Mouse (Mus musculus) kidney, postnatal 25 days (tissue): ENCODE data around the gene Cwf19l2.
"Not testable (repeated sequence)": the region's sequence is repeated elsewhere in the genome, so short reads cannot be mapped to it uniquely, and the experiment has no call there.

Experiments
- DNase-seq, 2 experiments: peaks; one replicate each; pipeline ENCODE4 v3.0.0; 2021; ENCODE audit warnings: mixed read lengths in 2 of 2

Cwf19l2 gene

DNA sequence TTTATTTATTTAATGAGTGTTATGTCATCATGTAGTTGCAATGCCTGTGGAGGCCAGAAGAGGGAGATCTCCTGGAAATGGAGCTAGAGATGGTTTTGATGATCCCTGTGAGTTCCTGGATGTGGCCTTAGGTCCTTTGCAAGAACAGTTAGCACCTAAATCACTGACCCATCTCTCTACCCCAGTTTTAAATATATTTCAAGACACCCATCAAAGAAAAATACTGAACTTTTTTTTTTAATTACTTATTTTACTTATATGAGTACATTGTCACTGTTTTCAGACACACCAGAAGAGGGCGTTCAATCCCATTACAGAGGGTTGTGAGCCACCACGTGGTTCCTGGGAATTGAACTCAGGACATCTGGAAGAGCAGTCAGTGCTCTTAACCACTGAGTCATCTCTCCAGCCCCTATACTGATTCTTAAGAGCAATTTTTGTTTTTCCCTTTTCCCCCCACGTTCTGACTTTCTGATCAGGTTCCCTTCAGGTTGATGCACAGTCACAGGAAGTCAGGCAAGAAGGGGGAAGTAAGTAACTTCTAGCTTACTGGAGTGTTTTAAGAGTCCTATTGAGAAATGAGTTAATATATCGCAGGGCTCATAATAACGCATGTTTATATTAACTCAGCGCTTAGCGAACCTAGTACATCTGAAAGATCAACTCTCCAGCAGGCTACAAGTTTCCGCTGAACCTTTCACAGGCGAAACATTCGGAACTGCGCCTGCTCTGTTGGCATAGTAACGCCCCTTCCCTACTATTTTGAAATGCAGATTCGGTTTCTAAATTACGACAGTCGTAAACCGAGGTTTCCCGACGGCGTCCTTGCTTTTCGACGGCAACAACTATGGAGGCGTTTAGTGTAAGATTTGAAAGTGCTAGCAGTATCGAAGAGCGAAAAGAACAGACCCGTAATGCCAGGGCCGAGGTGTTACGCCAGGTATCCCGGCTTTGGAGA is at the start of gene Cwf19l2:
Cwf19l2 (plus strand) TSS at position 342 of the 958 bp plus-strand sequence.
- peak; percentile 85 to 90 for DNase-seq

GRCm38 (mm10) chr9:3376323-3376722 is 27.1 kb upstream of the Cwf19l2 start:
- DNase-seq: not testable (repeated sequence)

DNA sequence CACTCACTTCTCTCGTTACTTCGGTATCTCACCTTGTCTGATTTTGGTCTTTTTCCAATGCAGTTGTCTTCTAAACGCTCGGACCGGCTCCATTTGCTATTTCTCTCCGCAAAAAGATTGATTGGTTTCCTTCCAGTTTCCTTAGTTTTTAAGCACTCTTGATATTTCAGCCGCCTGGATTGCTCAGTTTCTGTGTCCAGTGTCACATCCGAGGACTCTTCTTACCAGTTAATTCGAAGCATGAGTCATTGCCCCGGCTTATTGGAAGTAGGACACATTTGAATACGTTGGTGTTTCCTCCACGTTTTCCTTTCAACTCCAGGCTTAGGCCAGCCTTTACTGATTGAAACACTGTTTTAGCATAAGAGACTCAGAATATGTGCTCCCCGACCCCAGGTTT is 980 bp downstream of the Cwf19l2 start:
- DNase-seq: peak in 1 of 2 experiments; percentile 7

GRCm38 (mm10) chr9:3439555-3440300 is 36.3 kb downstream of the Cwf19l2 start:
- not testable (repeated sequence) for DNase-seq

DNA sequence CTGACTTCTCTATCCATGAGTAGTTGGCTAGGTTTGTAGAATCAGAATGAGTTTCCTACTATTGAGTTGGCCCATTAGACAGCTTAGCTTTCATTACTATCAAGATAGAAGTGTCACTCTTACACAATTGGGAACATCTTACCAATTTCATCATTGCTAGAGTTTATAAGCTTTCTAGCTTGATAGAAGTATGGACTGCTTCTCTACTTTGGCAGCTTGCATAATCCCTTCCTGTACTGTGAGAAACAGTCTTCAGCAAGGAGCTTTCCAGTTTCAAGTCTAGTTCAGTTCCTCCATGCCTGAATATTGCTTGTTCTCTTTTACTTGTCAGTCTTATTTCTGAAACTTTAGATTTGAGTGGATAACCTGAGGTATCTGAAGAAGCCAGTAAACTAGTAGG is 68.5 kb downstream of the Cwf19l2 start:
- no peak for DNase-seq

DNA sequence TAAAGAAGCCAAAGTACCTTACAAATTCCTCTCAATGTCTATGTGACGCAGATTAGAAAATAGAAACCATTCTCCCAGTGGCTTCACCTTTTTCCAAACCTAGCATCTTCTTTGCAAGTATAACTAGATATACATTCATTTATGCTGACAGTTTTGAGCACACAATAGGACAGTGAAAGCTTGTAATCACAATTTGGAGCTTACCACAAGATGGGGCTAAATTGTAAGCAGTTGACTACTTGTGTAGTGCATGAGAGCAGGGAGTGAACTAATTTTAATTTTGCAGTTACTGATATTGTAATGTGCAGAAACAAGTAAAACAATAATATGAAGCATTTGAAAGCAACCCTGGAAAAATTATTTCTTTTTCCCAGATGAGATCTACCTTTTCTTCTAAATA is 115.3 kb downstream of the Cwf19l2 start:
- DNase-seq: no peak

GRCm38 (mm10) chr9:3519178-3519577 is 115.8 kb downstream of the Cwf19l2 start:
- no peak for DNase-seq

DNA sequence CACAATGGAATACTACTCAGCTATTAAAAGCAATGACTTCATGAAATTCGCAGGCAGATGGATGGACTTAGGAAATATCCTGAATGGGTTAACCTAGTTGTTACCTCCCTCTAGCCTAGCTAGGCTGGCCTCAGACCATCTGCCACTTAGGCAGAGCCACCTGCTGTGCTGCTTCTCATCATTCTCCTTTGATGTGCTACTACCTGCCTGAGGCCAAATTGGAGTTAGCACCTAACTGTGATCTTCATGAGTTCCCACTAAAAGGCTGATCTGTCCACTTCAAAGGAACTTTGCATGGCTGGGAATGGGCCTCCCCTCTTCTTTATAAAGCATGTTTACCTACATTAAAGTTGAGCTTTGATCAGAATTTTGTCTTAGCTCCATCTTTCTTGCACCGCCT is 117.6 kb downstream of the Cwf19l2 start:
- DNase-seq: no peak
